Mouse (Mus musculus) MEL (cell line): Measurements from ENCODE around the gene Slc25a45.

Experiments used
- EP300 ChIP-seq, 2 experiments: IDR thresholded peaks; 2 replicates each; pipeline ENCODE4 v1.6.1; 2011; ENCODE audit warnings: improper control_type of control experiment in 2 of 2, low read length in 2 of 2, low read depth in 1 of 2, mild to moderate bottlenecking in 1 of 2
- GABPA ChIP-seq: IDR thresholded peaks from 2 replicates; pipeline ENCODE4 v1.6.1; 2012; ENCODE audit warnings: low read depth, mild to moderate bottlenecking, inconsistent platforms, low read length, improper control_type of control experiment, moderate library complexity

GRCm38 (mm10) chr19:5852035-5852722, 25.4 kb upstream of the Slc25a45 start:
- TF ChIP-seq GABPA (no peak), EP300 (IDR thresholded peaks at IDR 0.05; ENCODE audit: low read depth in 1 of 2, low read length in 2 of 2) (no peak)
